Mouse (Mus musculus) adipose tissue, adult 10 weeks (tissue): ENCODE results near the gene Gm20509. TPM values are rescaled to one million over a fixed set of nuclear protein-coding genes. Genes with fewer than 3 reads are reported as not detected.

Experiments used
- polyA plus RNA-seq: library from polyadenylated mRNA; stranded (reverse); fragments of 350-450 nt; fragmentation: Illumina TruSeq; extraction: RNeasy Lipid Tissue Mini Kit (QIAGEN cat#74804); gene quantifications from one replicate; pipeline ENCODE4 v1.2.3, GENCODE M21; 2014; ENCODE audit warnings: low read depth, low replicate concordance

Gene Gm20509
- polyA plus RNA-seq: not detected

DNA sequence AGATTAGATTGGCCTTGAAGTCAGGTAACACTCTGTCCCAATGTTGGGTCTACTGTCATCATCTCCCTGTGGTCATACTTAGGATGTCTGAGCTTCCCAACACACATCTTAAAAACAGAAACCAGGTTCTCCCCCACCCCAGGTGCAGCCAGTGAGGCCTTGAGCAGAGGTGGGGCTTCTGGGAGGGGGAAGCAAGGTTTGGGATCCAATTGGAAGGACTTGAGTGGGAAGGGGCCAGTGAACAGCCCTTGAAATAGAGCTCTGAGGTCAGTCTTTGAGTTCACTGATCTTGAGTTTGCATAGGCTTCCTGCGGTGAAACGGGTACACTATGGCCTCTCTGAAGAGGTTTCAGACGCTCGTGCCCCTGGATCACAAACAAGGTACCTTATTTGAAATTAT lies at the start of gene Gm20509:
Gm20509 (plus strand) TSS at position 290 of the 400 bp plus-strand sequence.

DNA sequence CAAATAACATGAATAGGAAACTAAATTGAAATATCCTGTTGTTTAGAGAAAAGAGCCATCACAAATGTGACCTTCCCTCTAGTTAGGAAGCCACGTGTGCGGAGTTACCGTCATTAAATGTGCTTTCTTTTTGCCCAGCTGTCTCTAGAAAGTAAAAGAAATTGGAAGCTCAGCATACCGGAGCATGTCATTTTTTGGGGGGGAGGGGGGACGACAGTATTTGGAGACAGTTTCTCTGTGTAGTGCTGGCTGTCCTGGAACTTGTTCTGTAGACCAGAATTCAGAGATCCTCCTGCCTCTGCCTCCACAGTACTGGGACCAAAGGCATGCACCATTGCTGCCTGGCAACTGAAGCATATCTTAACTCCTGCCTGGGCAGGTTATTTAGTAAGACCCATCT lies 734 bp upstream of the Gm20509 start, which contains the start of gene Khdc3:
Khdc3 (plus strand) TSS at position 301 of the 400 bp plus-strand sequence.

DNA sequence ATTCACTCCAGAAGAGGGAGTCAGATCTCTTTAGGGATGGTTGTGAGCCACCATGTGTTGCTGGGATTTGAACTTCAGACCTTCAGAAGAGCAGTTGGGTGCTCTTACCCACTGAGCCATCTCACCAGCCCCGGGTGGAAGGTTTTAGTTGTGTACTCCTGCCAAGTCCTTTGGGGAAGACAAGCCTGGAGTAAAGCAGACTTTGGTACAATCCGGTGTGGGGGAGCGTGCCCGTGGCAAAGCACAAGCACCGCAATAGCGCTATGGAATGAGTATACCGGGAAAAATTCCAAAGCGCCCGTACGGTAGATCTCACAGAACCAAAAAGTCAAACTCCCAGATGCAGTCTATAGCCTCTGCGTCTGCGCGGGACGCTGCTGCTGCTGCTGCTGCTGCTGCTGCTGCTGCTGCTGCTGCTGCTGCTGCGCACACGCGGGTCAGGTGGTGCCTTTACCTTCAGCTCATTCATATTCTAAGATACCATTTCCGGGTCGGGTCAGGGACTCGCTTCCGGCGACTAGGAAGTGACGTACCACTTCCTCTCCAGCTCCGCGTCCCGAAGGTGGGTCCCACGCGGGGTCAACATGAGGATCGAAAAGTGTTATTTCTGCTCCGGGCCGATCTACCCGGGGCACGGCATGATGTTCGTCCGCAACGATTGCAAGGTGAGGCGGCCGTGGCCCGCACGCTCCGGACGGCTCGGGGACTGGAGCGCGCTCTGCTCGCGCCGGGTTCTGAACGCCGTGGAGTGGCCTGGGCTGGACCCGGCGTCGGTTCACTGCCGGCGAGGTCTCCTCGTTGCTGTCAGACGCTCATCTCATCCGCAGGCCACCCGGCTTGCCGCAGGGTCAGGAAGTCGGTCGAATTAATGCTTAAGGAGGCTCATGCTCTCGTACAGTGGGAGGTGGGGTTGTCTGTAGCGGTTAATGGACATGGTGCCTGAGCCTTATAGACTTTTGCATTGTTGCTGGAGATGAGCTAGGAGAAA lies 10.9 kb downstream of the Gm20509 start, which contains the start of gene Rsl24d1:
Rsl24d1 (plus strand) TSS at position 508 of the 988 bp plus-strand sequence.

Other genes starting within 250 kb of the Gm20509 start
- gene Pygo1, start 176.8 kb upstream of the Gm20509 start, polyA plus RNA-seq: 1.7 TPM
- gene Dyx1c1, start 143.7 kb upstream of the Gm20509 start, polyA plus RNA-seq: 3.8 TPM
- not detected for gene Gm44503, start 143.6 kb upstream of the Gm20509 start, polyA plus RNA-seq
- 40.9 TPM for gene Ccpg1os, start 117.1 kb upstream of the Gm20509 start, polyA plus RNA-seq
- 89.7 TPM for gene Ccpg1, start 117.0 kb upstream of the Gm20509 start, polyA plus RNA-seq
- 11.1 TPM for gene Pigb, start 62.1 kb upstream of the Gm20509 start, polyA plus RNA-seq
- gene Rab27a, start 57.6 kb upstream of the Gm20509 start, polyA plus RNA-seq: 3.4 TPM
- not detected for gene Khdc3, start 634 bp upstream of the Gm20509 start, polyA plus RNA-seq
- 30.6 TPM for gene Rsl24d1, start 11.0 kb downstream of the Gm20509 start, polyA plus RNA-seq